Mouse (Mus musculus) spleen, adult 2 months (tissue): ENCODE measurements around the gene Atp8a2.

ENCODE experiments used
- CTCF ChIP-seq: fragments of 200-500 bp; IDR thresholded peaks from 2 replicates; pipeline ENCODE4 v1.5.1; 2011; ENCODE audit warnings: mild to moderate bottlenecking, inconsistent platforms; ENCODE audit not compliant: insufficient read depth, insufficient read length, insufficient replicate concordance; ENCODE audit errors: extremely low read depth
- POLR2A ChIP-seq: fragments of 200-500 bp; IDR thresholded peaks from 2 replicates; pipeline ENCODE4 v1.6.1; 2011; ENCODE audit warnings: low read depth, low read length, inconsistent platforms

DNA sequence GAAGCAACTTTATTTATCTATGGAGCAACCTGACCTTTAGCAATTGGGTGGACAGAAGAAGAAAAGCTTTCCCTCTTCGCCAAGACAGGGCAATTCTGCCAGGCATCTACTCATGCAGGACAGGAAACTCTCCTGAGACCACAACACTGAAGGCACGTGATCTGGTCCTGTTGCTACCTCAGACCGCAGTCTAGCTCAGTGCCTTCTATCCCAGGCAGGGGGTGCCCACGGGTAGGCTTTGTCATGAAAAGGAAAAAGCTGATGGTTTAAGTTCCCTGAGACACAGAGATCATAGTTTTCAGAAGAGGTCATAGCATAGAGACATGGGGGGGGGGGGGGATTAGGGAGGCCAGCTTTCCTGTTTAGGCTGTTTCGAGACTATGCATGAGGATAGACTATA lies 269.2 kb downstream of the Atp8a2 start:
- TF ChIP-seq POLR2A (no peak), CTCF (no peak)
